Mouse (Mus musculus) brain, adult 2 months (tissue): Measurements from ENCODE around the gene Gpha2.
A peak's percentile ranks its signal among the peaks of the same experiment; 100 is the strongest.

ENCODE experiments used
- DNase-seq: peaks from one replicate; pipeline ENCODE4 v3.0.0; 2011; ENCODE audit warnings: low read depth, low spot score

The Gpha2 gene

GRCm38 (mm10) chr19:6226135-6226534 is at the start of gene Gpha2:
TSS of gene Gpha2 (plus strand) at chr19:6226380.
- DNase-seq = no peak

DNA sequence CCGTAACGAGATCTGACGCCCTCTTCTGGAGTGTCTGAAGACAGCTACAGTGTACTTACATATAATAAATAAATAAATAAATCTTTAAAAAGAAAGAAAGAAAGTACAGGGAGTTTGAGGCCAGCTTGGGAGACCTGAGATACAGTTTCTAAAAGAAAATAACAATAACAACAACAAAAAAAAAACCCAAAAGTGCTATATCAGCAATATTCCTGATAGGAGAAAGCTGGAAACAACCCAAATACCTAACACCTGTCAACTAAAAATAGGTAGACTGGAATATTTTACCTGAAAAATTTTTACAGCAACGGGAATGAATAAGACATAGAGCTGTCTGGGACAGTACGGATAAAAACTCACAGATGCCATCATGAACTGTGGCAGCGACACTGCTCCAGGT is 47.4 kb upstream of the Gpha2 start:
- no peak for DNase-seq

- no peak for DNase-seq
Measured at GRCm38 (mm10) chr19:6181629-6182028, 44.6 kb upstream of the Gpha2 start.

GRCm38 (mm10) chr19:6182534-6182933 is 43.6 kb upstream of the Gpha2 start:
- DNase-seq = peak; percentile 71

GRCm38 (mm10) chr19:6184131-6184530 is 42.0 kb upstream of the Gpha2 start, which contains the start of gene Majin:
TSS of gene Majin (plus strand) at chr19:6184388.
- no peak for DNase-seq

- DNase-seq = no peak
Measured at GRCm38 (mm10) chr19:6204265-6204664, 21.9 kb upstream of the Gpha2 start.

DNA sequence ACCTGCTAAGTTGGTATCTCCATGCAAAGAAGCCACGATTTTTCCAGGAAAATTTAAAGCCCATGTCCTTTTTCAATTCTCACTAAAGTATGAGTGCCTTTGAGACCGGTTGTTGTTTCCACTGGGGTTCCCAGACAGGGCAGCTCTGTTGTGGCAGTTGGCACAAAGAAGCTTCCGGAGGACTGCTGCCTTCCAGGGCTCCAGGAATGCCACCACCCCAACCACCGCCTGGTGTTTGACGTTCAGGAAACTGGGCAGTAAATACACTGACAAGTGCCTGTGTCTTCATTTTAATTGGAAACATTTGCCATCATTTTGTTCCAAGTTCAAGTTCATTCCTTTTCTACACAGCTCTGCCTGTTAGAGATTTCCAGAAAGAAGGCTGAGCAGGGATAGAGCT is 19.5 kb upstream of the Gpha2 start:
- no peak for DNase-seq

DNA sequence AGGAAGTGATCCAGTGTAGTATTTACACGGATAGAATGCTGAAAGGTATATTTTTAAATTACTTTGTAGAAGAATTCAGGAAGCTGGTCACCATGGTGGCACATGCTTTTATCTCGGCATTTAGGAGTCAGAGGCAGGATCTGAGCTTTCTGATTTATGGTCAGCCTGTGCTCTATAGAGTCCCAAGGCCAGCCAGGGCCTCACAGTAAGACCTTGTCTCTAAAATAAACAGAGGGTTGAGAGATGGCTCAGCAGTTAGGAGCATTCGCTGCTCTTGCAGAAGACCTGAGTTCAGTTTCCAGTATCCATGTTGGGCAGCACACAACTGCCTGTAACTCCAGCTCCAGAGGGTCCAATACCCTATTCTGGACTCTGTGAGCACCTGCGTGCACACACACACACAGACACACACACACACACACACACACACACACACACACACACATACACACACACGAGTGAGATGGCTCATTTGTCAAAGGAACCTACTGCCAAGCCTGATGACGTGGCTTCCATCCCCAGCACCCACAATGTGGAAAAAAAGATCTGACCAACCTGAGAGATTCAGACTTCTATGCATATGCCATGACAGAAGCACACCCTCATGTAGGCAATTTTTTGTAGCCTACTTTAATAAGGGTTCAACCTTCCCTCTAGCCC is 10.0 kb upstream of the Gpha2 start:
- no peak for DNase-seq

DNA sequence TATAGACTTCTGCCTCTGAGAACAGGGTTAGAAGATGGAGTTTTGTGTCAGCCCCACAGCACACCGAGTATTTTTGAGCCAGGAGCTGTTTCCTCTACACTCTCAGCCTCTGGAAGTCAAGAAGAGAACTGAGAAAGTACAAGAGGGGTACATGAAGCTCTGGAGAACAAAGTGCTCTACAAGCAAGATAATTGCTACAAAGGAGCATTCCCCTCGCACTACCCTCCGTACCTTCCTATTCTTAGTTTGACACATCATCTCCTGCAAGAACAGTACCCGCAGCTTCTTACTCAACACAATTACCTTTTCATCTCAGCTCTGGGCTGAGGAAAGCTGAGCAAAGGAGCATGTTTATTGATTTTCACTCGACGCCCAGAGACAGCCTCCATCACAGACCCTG is 7.6 kb upstream of the Gpha2 start:
- DNase-seq = peak; percentile 53

DNA sequence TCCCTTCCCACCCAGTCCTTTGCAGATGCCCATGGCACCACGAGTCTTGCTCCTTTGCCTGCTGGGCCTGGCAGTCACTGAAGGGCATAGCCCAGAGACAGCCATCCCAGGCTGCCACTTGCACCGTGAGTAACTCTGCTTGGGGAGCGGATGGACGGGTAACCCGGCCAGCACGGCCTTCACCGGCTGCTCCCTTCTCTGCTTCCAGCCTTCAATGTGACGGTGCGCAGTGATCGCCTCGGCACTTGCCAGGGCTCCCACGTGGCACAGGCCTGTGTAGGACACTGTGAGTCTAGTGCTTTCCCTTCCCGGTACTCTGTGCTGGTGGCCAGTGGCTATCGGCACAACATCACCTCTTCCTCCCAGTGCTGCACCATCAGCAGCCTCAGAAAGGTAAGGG is 583 bp downstream of the Gpha2 start:
- no peak for DNase-seq

GRCm38 (mm10) chr19:6227864-6228263 is 1.7 kb downstream of the Gpha2 start:
- DNase-seq = no peak

DNA sequence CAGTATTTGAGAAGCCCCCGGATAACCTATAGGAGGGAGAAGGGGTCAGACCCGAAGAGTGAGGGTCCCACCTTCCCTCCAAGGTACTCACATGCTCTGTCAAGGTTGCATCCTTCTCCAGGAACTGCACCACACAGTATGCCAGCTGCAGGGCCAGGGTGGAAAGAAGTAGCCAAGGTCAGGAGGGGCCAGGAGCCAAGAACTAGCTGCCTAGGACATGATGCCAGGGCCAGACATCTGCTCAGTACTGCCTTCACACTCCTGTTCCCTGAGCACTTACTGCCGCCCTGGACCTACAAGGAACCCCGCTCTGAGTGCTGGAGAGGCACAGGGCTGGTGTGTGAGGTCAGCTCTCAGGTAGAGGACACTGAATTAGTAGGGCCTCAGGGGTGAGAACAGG is 4.2 kb downstream of the Gpha2 start:
- DNase-seq = peak; percentile 48

GRCm38 (mm10) chr19:6231036-6231435 is 4.9 kb downstream of the Gpha2 start:
- no peak for DNase-seq

GRCm38 (mm10) chr19:6233647-6234046 is 7.5 kb downstream of the Gpha2 start:
- DNase-seq = no peak

DNA sequence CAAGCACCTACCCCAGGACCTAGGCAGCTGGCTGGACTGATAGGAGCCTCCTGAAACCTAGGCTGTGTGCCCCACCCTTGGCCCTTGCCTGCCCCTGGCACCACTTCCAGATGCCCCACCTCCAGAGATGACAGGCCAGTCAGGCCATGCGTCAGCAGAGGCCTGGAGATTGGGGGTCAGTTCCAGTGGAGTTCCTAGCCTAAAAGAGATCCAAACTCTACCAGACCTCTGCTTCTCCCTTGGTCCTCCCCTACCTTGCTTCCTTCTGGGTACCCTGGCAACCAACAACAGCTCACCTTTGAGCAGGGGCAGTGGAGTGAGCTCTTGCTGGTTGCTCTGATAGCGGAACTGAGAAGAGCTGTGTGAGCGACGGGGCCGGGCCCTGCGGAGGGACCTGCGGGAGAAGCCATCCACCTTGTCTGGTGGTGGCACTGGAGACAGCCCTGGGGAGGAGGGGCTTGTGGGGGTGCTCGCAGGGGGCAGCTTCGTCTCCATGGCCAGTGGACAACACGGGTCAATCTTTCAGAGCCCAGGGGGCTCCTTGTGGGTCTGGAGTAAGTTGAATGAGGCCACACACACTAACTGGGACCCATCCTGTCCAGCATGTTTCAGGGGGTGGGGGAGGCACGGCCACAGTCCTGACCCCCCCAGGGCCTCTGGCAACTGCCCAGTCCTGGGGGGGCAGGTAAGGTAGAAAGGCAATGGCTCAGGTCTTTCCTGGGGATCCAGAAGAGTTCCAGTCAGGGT is 8.3 kb downstream of the Gpha2 start:
- no peak for DNase-seq

GRCm38 (mm10) chr19:6235084-6236052 is 9.2 kb downstream of the Gpha2 start, which contains the start of gene Ppp2r5b:
TSS of gene Ppp2r5b (minus strand) at chr19:6235872.
- DNase-seq = peak; percentile 97

- peak; percentile 99 for DNase-seq
Measured at GRCm38 (mm10) chr19:6236053-6236441, 9.9 kb downstream of the Gpha2 start.

DNA sequence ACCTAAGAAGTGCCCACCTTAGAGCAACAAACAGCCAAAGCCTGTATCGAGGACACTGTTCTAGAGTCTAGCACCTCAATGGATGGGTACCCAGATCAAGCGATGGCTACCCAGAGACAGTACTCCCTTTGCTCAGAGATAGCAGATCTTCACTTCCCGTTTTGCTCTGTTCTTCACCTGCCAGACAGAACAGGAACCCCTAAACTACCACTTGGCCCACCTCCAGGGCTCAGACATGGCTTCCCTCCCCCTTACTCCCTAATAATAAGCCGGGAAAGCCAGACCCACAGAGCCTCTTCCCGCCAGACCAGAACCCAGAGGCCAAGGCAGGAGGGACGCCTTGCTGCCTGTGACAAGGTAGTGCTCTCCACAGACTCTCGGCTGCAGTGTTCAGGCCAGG is 10.7 kb downstream of the Gpha2 start:
- DNase-seq = no peak

GRCm38 (mm10) chr19:6238740-6239139 is 12.6 kb downstream of the Gpha2 start:
- DNase-seq = no peak

- DNase-seq = no peak
Measured at GRCm38 (mm10) chr19:6240136-6240535, 14.0 kb downstream of the Gpha2 start.

GRCm38 (mm10) chr19:6240725-6241124 is 14.5 kb downstream of the Gpha2 start:
- no peak for DNase-seq
